Mouse (Mus musculus) NIH3T3 (cell line): ENCODE measurements around the gene Abhd16a.

ENCODE experiments used
- DNase-seq: peaks from one replicate; pipeline ENCODE4 v3.0.0-alpha.2; 2012; ENCODE audit warnings: low read depth

Gene Abhd16a

GRCm38 (mm10) chr17:35147922-35148639, 59.0 kb downstream of the Abhd16a start:
- peak; percentile 56 for DNase-seq

DNA sequence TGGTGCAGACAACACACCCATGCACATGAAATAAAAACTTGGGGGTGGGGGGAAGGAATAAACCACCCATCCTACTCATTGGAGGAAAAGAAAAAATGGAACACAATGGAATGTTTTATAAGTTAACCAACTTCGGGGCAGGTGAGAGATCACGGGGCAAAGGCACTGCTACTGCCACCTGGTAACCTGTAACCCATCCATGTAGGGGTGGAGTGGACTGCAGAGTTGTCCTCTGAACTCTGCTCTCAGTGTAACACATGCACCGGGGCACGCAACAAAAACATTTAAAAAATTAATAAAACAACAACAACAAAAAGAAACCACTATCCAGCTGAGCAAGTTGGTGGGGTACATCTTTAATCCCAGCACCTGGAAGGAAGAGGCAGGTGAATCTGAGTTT, 63.1 kb downstream of the Abhd16a start:
- no peak for DNase-seq
